Mouse (Mus musculus) stomach, embryonic 15.5 days (tissue): ENCODE results near the gene Epha8. TPM values are rescaled to one million over a fixed set of nuclear protein-coding genes. Genes with fewer than 3 reads are reported as not detected.

ENCODE experiments used
- ATAC-seq: fragments of 200-750 bp; cut with Nextera tagmentation; 2 replicates; pipeline ENCODE4 v1.8.0; 2017; ENCODE audit warnings: low read depth, moderate number of reproducible peaks, moderate TSS enrichment; ENCODE audit not compliant: insufficient read depth, low FRiP score
- H3K27ac ChIP-seq: fragments of 300-500 bp; sonication (generic); 2 replicates; pipeline ENCODE4 v1.5.1; 2015; ENCODE audit warnings: mild to moderate bottlenecking, inconsistent platforms
- H3K27me3 ChIP-seq: fragments of 300-500 bp; sonication (generic); replicated peaks from 2 replicates; pipeline ENCODE4 v1.6.1; 2015; ENCODE audit warnings: inconsistent platforms
- H3K36me3 ChIP-seq: fragments of 300-500 bp; sonication (generic); 2 replicates; pipeline ENCODE4 v1.6.1; 2015; ENCODE audit warnings: inconsistent platforms
- H3K4me1 ChIP-seq: fragments of 300-500 bp; sonication (generic); 2 replicates; pipeline ENCODE4 v1.6.1; 2015; ENCODE audit warnings: inconsistent platforms
- H3K4me2 ChIP-seq: fragments of 300-500 bp; sonication (generic); 2 replicates; pipeline ENCODE4 v1.6.1; 2015; ENCODE audit warnings: mild to moderate bottlenecking, inconsistent platforms
- H3K4me3 ChIP-seq: fragments of 300-500 bp; sonication (generic); replicated peaks from 2 replicates; pipeline ENCODE4 v1.5.1; 2015; ENCODE audit warnings: inconsistent platforms
- H3K9ac ChIP-seq: fragments of 300-500 bp; sonication (generic); 2 replicates; pipeline ENCODE4 v1.6.1; 2015; ENCODE audit warnings: inconsistent platforms
- H3K9me3 ChIP-seq: fragments of 300-500 bp; sonication (generic); 2 replicates; pipeline ENCODE4 v1.6.1; 2016; ENCODE audit warnings: inconsistent platforms
- WGBS: fragments of 180-500 bp; shearing (Covaris S2); methylation state at CpG from one replicate; pipeline ENCODE4 v1.1.7; 2015; 5-methylcytosine and 5-hydroxymethylcytosine counted together
- polyA plus RNA-seq: library from polyadenylated mRNA; unstranded; fragments of >200 nt; fragmentation: Nextera tagmentation; extraction: Ambion mirVana; gene quantifications from 2 replicates; pipeline ENCODE4 v1.2.1, GENCODE M21; 2015

Gene Epha8
- polyA plus RNA-seq, 1 experiment from 2014 or later, result 1.0 TPM

- Histone ChIP-seq H3K36me3 (no peaks in the 10 kb centered on the region), H3K4me1 (peaks cover 8% of the 10 kb centered on the region; the same call in 1 of the 2 replicates), H3K9ac (no peak overlapping the region), H3K9me3 (no peaks in the 10 kb centered on the region), H3K27me3 (peaks cover 21% of the 10 kb centered on the region; the same call in 1 of the 2 replicates), H3K4me2 (no peak overlapping the region), H3K27ac (no peak overlapping the region), H3K4me3 (no peak overlapping the region)
- 66% methylated on average over 17 of the region's 17 CpGs for WGBS
- no peak for ATAC-seq
Observed at GRCm38 (mm10) chr4:136945397-136945796, 11.2 kb downstream of the Epha8 start.

GRCm38 (mm10) chr4:136944558-136945350 lies 11.9 kb downstream of the Epha8 start:
- no peak overlapping the region for H3K27ac ChIP-seq
- H3K9ac ChIP-seq, result no peak overlapping the region
- peaks cover 8% of the 10 kb centered on the region; the same call in 1 of the 2 replicates for H3K4me1 ChIP-seq
- no peaks in the 10 kb centered on the region for H3K36me3 ChIP-seq
- no peak for ATAC-seq
- H3K4me3 ChIP-seq, result no peak overlapping the region
- peaks cover 21% of the 10 kb centered on the region; the same call in 1 of the 2 replicates for H3K27me3 ChIP-seq
- H3K9me3 ChIP-seq, result no peaks in the 10 kb centered on the region
- H3K4me2 ChIP-seq, result no peak overlapping the region
- WGBS, result 76% methylated on average over 11 of the region's 11 CpGs

GRCm38 (mm10) chr4:136943175-136943574 lies 13.4 kb downstream of the Epha8 start:
- Histone ChIP-seq H3K27me3 (peaks cover 17% of the 10 kb centered on the region; the same call in 1 of the 2 replicates), H3K4me1 (peaks cover 5% of the 10 kb centered on the region; the same call in 1 of the 2 replicates), H3K9me3 (no peaks in the 10 kb centered on the region), H3K9ac (no peak overlapping the region), H3K27ac (no peak overlapping the region), H3K4me3 (no peak overlapping the region), H3K36me3 (no peaks in the 10 kb centered on the region), H3K4me2 (no peak overlapping the region)
- WGBS, result 18% methylated on average over 13 of the region's 13 CpGs
- no peak for ATAC-seq

GRCm38 (mm10) chr4:136942761-136943160 lies 13.9 kb downstream of the Epha8 start:
- Histone ChIP-seq H3K27ac (no peak overlapping the region), H3K9ac (no peak overlapping the region), H3K9me3 (no peaks in the 10 kb centered on the region), H3K27me3 (peaks cover 17% of the 10 kb centered on the region; the same call in 1 of the 2 replicates), H3K4me1 (peaks cover 5% of the 10 kb centered on the region; the same call in 1 of the 2 replicates), H3K4me2 (no peak overlapping the region), H3K36me3 (no peaks in the 10 kb centered on the region), H3K4me3 (no peak overlapping the region)
- WGBS, result 15% methylated on average over 18 of the region's 18 CpGs
- ATAC-seq, result no peak

- Histone ChIP-seq H3K27ac (no peak overlapping the region), H3K36me3 (no peaks in the 10 kb centered on the region), H3K4me2 (no peak overlapping the region), H3K4me1 (peaks cover 12% of the 10 kb centered on the region), H3K27me3 (peaks cover 9% of the 10 kb centered on the region; the same call in 1 of the 2 replicates), H3K9ac (no peak overlapping the region), H3K4me3 (no peak overlapping the region), H3K9me3 (no peaks in the 10 kb centered on the region)
- WGBS, result 84% methylated on average over 5 of the region's 5 CpGs
- no peak for ATAC-seq
Observed at GRCm38 (mm10) chr4:136937935-136938334, 18.7 kb downstream of the Epha8 start.

GRCm38 (mm10) chr4:136937344-136937743 lies 19.3 kb downstream of the Epha8 start:
- peaks cover 7% of the 10 kb centered on the region; the same call in 1 of the 2 replicates for H3K27me3 ChIP-seq
- no peak overlapping the region for H3K4me2 ChIP-seq
- H3K36me3 ChIP-seq, result no peaks in the 10 kb centered on the region
- 62% methylated on average over 4 of the region's 4 CpGs for WGBS
- H3K4me1 ChIP-seq, result peaks cover 6% of the 10 kb centered on the region
- no peak for ATAC-seq
- H3K27ac ChIP-seq, result no peak overlapping the region
- H3K9ac ChIP-seq, result no peak overlapping the region
- H3K4me3 ChIP-seq, result no peak overlapping the region
- H3K9me3 ChIP-seq, result no peaks in the 10 kb centered on the region

GRCm38 (mm10) chr4:136934746-136935613 lies 21.6 kb downstream of the Epha8 start:
- Histone ChIP-seq H3K9me3 (no peaks in the 10 kb centered on the region), H3K4me2 (no peak overlapping the region), H3K36me3 (no peaks in the 10 kb centered on the region), H3K27ac (no peak overlapping the region), H3K4me3 (no peak overlapping the region), H3K9ac (no peak overlapping the region), H3K4me1 (peaks cover 6% of the 10 kb centered on the region), H3K27me3 (0 out of 2 replicates have a peak, but pooled peaks cover 3% of the 10 kb centered on the region)
- WGBS, result 42% methylated on average over 18 of the region's 18 CpGs
- ATAC-seq, result 0 out of 2 replicates have a peak, but pooled peaks have one; percentile 28

- Histone ChIP-seq H3K27me3 (peaks cover 12% of the 10 kb centered on the region; the same call in 1 of the 2 replicates), H3K4me3 (no peak overlapping the region), H3K9ac (no peak overlapping the region), H3K4me2 (no peak overlapping the region), H3K27ac (no peak overlapping the region), H3K4me1 (peaks cover 6% of the 10 kb centered on the region), H3K36me3 (no peaks in the 10 kb centered on the region), H3K9me3 (no peaks in the 10 kb centered on the region)
- peak; percentile 47 for ATAC-seq
- 86% methylated on average over 8 of the region's 8 CpGs for WGBS
Observed at GRCm38 (mm10) chr4:136930474-136930873, 26.1 kb downstream of the Epha8 start.

- Histone ChIP-seq H3K36me3 (no peaks in the 10 kb centered on the region), H3K4me1 (no peaks in the 10 kb centered on the region), H3K9ac (no peak overlapping the region), H3K4me3 (no peak overlapping the region), H3K27me3 (peaks cover 12% of the 10 kb centered on the region; the same call in 1 of the 2 replicates), H3K4me2 (no peak overlapping the region), H3K9me3 (no peaks in the 10 kb centered on the region), H3K27ac (no peak overlapping the region)
- ATAC-seq, result no peak
- WGBS, result 12% methylated on average over 5 of the region's 5 CpGs
Observed at GRCm38 (mm10) chr4:136928928-136929327, 27.7 kb downstream of the Epha8 start.

GRCm38 (mm10) chr4:136925804-136926203 lies 30.8 kb downstream of the Epha8 start:
- WGBS, result 28% methylated on average over 15 of the region's 15 CpGs
- H3K27me3 ChIP-seq, result peaks cover 12% of the 10 kb centered on the region; the same call in 1 of the 2 replicates
- no peak overlapping the region for H3K4me2 ChIP-seq
- H3K9me3 ChIP-seq, result no peaks in the 10 kb centered on the region
- no peak overlapping the region for H3K27ac ChIP-seq
- no peak for ATAC-seq
- H3K9ac ChIP-seq, result no peak overlapping the region
- no peak overlapping the region for H3K4me3 ChIP-seq
- H3K36me3 ChIP-seq, result no peaks in the 10 kb centered on the region
- no peaks in the 10 kb centered on the region for H3K4me1 ChIP-seq

- Histone ChIP-seq H3K4me3 (no peak overlapping the region), H3K27me3 (peaks cover 10% of the 10 kb centered on the region; the same call in 1 of the 2 replicates), H3K9ac (no peak overlapping the region), H3K9me3 (no peaks in the 10 kb centered on the region), H3K4me2 (no peak overlapping the region), H3K27ac (no peak overlapping the region), H3K4me1 (no peaks in the 10 kb centered on the region), H3K36me3 (no peaks in the 10 kb centered on the region)
- 5% methylated on average over 6 of the region's 6 CpGs for WGBS
- ATAC-seq, result no peak
Observed at GRCm38 (mm10) chr4:136924529-136924928, 32.1 kb downstream of the Epha8 start.
